Mouse (Mus musculus) urinary bladder, postnatal 25 days (tissue): ENCODE results near the gene Haus4.

Experiments
- DNase-seq: peaks from one replicate; pipeline ENCODE4 v3.0.0; 2022; ENCODE audit warnings: low spot score

Gene Haus4

GRCm38 (mm10) chr14:54553975-54554769 is at the start of gene Haus4:
Gene Haus4 (minus strand): TSS chr14:54554616.
- peak; percentile 73 for DNase-seq

GRCm38 (mm10) chr14:54603686-54604085 is 49.3 kb upstream of the Haus4 start:
- DNase-seq, result no peak

GRCm38 (mm10) chr14:54603038-54603654 is 48.7 kb upstream of the Haus4 start:
- peak; percentile 86 for DNase-seq

- no peak for DNase-seq
These were observed 48.2 kb upstream of the Haus4 start for GRCm38 (mm10) chr14:54602613-54603012.

- DNase-seq, result no peak
These were observed 47.2 kb upstream of the Haus4 start for GRCm38 (mm10) chr14:54601601-54602000.

GRCm38 (mm10) chr14:54597084-54597483 is 42.7 kb upstream of the Haus4 start:
- DNase-seq, result no peak

- no peak for DNase-seq
These were observed 40.4 kb upstream of the Haus4 start for GRCm38 (mm10) chr14:54594631-54595414.

- DNase-seq, result no peak
These were observed 39.6 kb upstream of the Haus4 start for GRCm38 (mm10) chr14:54594055-54594454.

GRCm38 (mm10) chr14:54592319-54592934 is 38.0 kb upstream of the Haus4 start:
- no peak for DNase-seq

- DNase-seq, result no peak
These were observed 36.6 kb upstream of the Haus4 start for GRCm38 (mm10) chr14:54591056-54591455.

- DNase-seq, result peak; percentile 62
These were observed 29.4 kb upstream of the Haus4 start for GRCm38 (mm10) chr14:54583681-54584338.

- no peak for DNase-seq
These were observed 28.1 kb upstream of the Haus4 start for GRCm38 (mm10) chr14:54582536-54582935.

GRCm38 (mm10) chr14:54579638-54580037 is 25.2 kb upstream of the Haus4 start:
- no peak for DNase-seq

- peak; percentile 15 for DNase-seq
These were observed 23.6 kb upstream of the Haus4 start for GRCm38 (mm10) chr14:54578063-54578462.

GRCm38 (mm10) chr14:54577089-54577982 is 22.9 kb upstream of the Haus4 start, which contains the start of gene Ajuba:
Gene Ajuba (minus strand): TSS chr14:54577558.
- peak; percentile 84 for DNase-seq

- DNase-seq, result peak; percentile 42
These were observed 22.0 kb upstream of the Haus4 start for GRCm38 (mm10) chr14:54576241-54577088.

- DNase-seq, result peak; percentile 87
These were observed 21.2 kb upstream of the Haus4 start for GRCm38 (mm10) chr14:54575631-54576030.

- DNase-seq, result no peak
These were observed 20.6 kb upstream of the Haus4 start for GRCm38 (mm10) chr14:54575031-54575430.

GRCm38 (mm10) chr14:54574253-54574652 is 19.8 kb upstream of the Haus4 start:
- DNase-seq, result peak; percentile 76
